Mouse (Mus musculus) liver, embryonic 11.5 days (tissue): ENCODE measurements around the gene Hacl1. TPM values are rescaled to one million over a fixed set of nuclear protein-coding genes. Genes with fewer than 3 reads are reported as not detected.

ENCODE experiments used
- ATAC-seq: fragments of 200-750 bp; cut with Nextera tagmentation; replicated peaks from 2 replicates; pipeline ENCODE4 v1.8.0; 2017; ENCODE audit warnings: moderate number of reproducible peaks, mild to moderate bottlenecking, moderate TSS enrichment, moderate library complexity; ENCODE audit not compliant: low FRiP score
- DNase-seq: peaks from one replicate; pipeline ENCODE4 v3.0.0-alpha.2; 2017; ENCODE audit warnings: low spot score
- H3K27ac ChIP-seq: fragments of 300-500 bp; sonication (generic); 2 replicates; pipeline ENCODE4 v1.5.1; 2014; ENCODE audit warnings: mild to moderate bottlenecking, low read depth, low read length, control low read depth
- H3K27me3 ChIP-seq: fragments of 300-500 bp; sonication (generic); replicated peaks from 2 replicates; pipeline ENCODE4 v1.6.1; 2014; ENCODE audit warnings: low read length, mixed read lengths; ENCODE audit not compliant: control insufficient read depth, insufficient read depth
- H3K36me3 ChIP-seq: fragments of 300-500 bp; sonication (generic); 2 replicates; pipeline ENCODE4 v1.6.1; 2014; ENCODE audit warnings: mild to moderate bottlenecking, low read length, moderate library complexity, mixed read lengths; ENCODE audit not compliant: control insufficient read depth, insufficient read depth
- H3K4me1 ChIP-seq: fragments of 300-500 bp; sonication (generic); replicated peaks from 2 replicates; pipeline ENCODE4 v1.6.1; 2014; ENCODE audit warnings: low read length, mixed read lengths; ENCODE audit not compliant: control insufficient read depth, insufficient read depth
- H3K4me2 ChIP-seq: fragments of 300-500 bp; sonication (generic); 2 replicates; pipeline ENCODE4 v1.6.1; 2014; ENCODE audit warnings: mild to moderate bottlenecking, control low read depth, moderate library complexity
- H3K4me3 ChIP-seq: fragments of 300-500 bp; sonication (generic); 2 replicates; pipeline ENCODE4 v1.5.1; 2014; ENCODE audit warnings: low read depth, low read length, control low read depth
- H3K9ac ChIP-seq: fragments of 300-500 bp; sonication (generic); 2 replicates; pipeline ENCODE4 v1.6.1; 2014; ENCODE audit warnings: low read depth, low read length, control low read depth
- H3K9me3 ChIP-seq: fragments of 300-500 bp; sonication (generic); 2 replicates; pipeline ENCODE4 v1.6.1; 2016; ENCODE audit warnings: low read length, inconsistent platforms, mixed read lengths; ENCODE audit not compliant: control insufficient read depth
- WGBS: fragments of 180-500 bp; shearing (Covaris S2); extraction: QIAGEN DNeasy Blood & Tissue Kit; methylation state at CpG from one replicate; pipeline ENCODE4 v1.1.7; 2014; 5-methylcytosine and 5-hydroxymethylcytosine counted together
- polyA plus RNA-seq: library from polyadenylated mRNA; unstranded; fragments of >200 nt; fragmentation: Nextera tagmentation; extraction: Ambion mirVana; gene quantifications from 2 replicates; pipeline ENCODE4 v1.2.1, GENCODE M21; 2014

The Hacl1 gene
- polyA plus RNA-seq, 1 experiment from 2014 or later, result 10.5 TPM

- DNase-seq, result no peak
- WGBS, result 89% methylated on average over 14 of the region's 14 CpGs
Measured at GRCm38 (mm10) chr14:31601908-31602615, 39.0 kb downstream of the Hacl1 start.

GRCm38 (mm10) chr14:31597446-31597845 lies 43.6 kb downstream of the Hacl1 start:
- H3K27me3 ChIP-seq, result no peaks in the 10 kb centered on the region
- H3K36me3 ChIP-seq, result no peaks in the 10 kb centered on the region
- H3K9ac ChIP-seq, result no peak overlapping the region
- no peak overlapping the region for H3K4me2 ChIP-seq
- no peak overlapping the region for H3K4me3 ChIP-seq
- H3K9me3 ChIP-seq, result no peaks in the 10 kb centered on the region
- ATAC-seq, result no peak
- 90% methylated on average over 4 of the region's 4 CpGs for WGBS
- no peak overlapping the region for H3K27ac ChIP-seq
- H3K4me1 ChIP-seq, result peaks cover 5% of the 10 kb centered on the region
- DNase-seq, result no peak

More at GRCm38 (mm10) chr14:31601908-31602615, 39.0 kb downstream of the Hacl1 start:
- Histone ChIP-seq H3K4me3 (no peak overlapping the region), H3K9ac (no peak overlapping the region), H3K27ac (no peak overlapping the region; the same call in 1 of the 2 replicates), H3K36me3 (no peaks in the 10 kb centered on the region), H3K4me1 (peaks cover 5% of the 10 kb centered on the region), H3K9me3 (no peaks in the 10 kb centered on the region), H3K27me3 (no peaks in the 10 kb centered on the region), H3K4me2 (no peak overlapping the region)
- ATAC-seq, result peak; percentile 55; the same call in 1 of the 2 replicates

DNA sequence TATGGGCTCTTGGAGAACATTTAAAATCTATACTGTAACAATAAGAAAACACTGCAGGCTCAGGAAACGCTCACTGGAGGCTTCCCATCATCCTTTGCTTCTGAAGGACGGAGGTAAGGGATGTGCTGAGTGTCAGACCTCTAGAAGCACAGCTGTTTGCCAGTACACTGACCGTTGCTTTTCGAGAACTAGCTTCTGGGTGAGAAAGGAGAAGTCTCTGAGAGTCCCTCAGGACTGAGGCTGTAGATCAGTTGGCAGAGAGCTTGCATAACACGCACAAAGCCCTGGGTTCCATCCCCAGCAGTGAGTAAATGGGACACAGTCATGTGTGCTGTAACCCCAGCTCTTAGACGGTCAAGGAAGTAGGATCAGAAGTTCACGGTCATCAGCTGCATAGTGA lies 44.7 kb downstream of the Hacl1 start:
- Histone ChIP-seq H3K4me3 (no peak overlapping the region), H3K36me3 (no peaks in the 10 kb centered on the region), H3K4me2 (no peak overlapping the region), H3K9ac (no peak overlapping the region), H3K27me3 (no peaks in the 10 kb centered on the region), H3K4me1 (no peaks in the 10 kb centered on the region), H3K9me3 (no peaks in the 10 kb centered on the region), H3K27ac (no peak overlapping the region)
- 58% methylated on average over 7 of the region's 7 CpGs for WGBS
- ATAC-seq (no peak), DNase-seq (no peak)

- Histone ChIP-seq H3K4me3 (no peak overlapping the region), H3K4me2 (no peak overlapping the region), H3K36me3 (no peaks in the 10 kb centered on the region), H3K9ac (no peak overlapping the region), H3K27me3 (no peaks in the 10 kb centered on the region), H3K4me1 (no peaks in the 10 kb centered on the region), H3K9me3 (no peaks in the 10 kb centered on the region), H3K27ac (no peak overlapping the region)
- ATAC-seq (no peak), DNase-seq (no peak)
- WGBS, result 80% methylated on average over 3 of the region's 3 CpGs
Measured at GRCm38 (mm10) chr14:31594693-31595092, 46.4 kb downstream of the Hacl1 start.

DNA sequence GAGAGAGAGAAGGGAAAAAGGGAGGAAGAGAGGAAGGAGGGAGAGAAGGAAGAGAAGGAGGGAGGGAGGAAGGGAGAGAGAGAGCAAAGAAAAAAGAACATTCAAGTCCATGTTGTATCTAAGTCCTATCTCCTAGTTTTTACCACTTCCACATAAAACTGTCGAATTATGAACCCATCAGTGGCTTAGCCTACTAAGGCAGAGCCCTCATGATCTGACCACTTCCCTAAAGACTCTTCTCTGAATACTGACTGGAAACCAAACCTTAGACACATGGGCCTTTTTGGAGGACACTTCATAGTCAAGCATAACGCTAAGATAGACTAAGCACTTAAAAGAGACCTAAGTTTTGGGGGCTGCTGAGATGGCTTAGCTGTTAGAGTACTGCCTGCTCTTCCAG lies 48.0 kb downstream of the Hacl1 start:
- Histone ChIP-seq H3K36me3 (no peaks in the 10 kb centered on the region), H3K9me3 (no peaks in the 10 kb centered on the region), H3K27me3 (no peaks in the 10 kb centered on the region), H3K9ac (no peak overlapping the region), H3K4me2 (no peak overlapping the region), H3K4me1 (no peaks in the 10 kb centered on the region), H3K4me3 (no peak overlapping the region), H3K27ac (no peak overlapping the region)
- DNase-seq (no peak), ATAC-seq (no peak)
- 44% methylated on average over 2 of the region's 2 CpGs for WGBS

GRCm38 (mm10) chr14:31591243-31591642 lies 49.8 kb downstream of the Hacl1 start, which contains the start of gene Colq:
Gene Colq (minus strand): TSS chr14:31591343.
- Histone ChIP-seq H3K27ac (no peak within 1 kb of the TSS), H3K9ac (no peak within 1 kb of the TSS), H3K36me3 (no peaks in the 10 kb centered on the region), H3K27me3 (no peaks in the 10 kb centered on the region), H3K9me3 (no peaks in the 10 kb centered on the region), H3K4me1 (no peaks in the 10 kb centered on the region), H3K4me2 (no peak within 1 kb of the TSS), H3K4me3 (no peak within 1 kb of the TSS)
- ATAC-seq (no peak), DNase-seq (no peak)
- 77% methylated on average over 3 of the region's 3 CpGs for WGBS

DNA sequence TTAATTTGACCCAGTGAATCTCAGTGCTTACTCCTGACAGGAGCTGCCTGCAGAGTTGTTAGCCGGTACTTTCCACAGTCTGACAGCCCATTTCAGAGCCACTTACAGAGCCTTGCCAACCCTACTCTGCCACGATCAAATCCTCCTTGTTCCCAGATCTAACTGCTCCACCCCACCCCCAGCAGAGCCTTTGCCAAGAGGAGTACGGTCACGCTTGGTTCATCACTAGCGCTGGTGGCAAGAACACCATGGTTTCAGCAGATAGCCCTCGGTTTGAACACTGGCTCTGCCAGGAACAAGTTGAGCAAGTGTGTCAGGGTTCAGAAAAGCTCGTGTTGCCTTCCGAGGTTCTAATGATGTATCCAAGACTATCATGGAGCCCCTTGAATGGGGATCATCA lies 54.6 kb downstream of the Hacl1 start:
- Histone ChIP-seq H3K9ac (no peak overlapping the region), H3K36me3 (no peaks in the 10 kb centered on the region), H3K4me2 (no peak overlapping the region), H3K4me1 (no peaks in the 10 kb centered on the region), H3K9me3 (no peaks in the 10 kb centered on the region), H3K27me3 (no peaks in the 10 kb centered on the region), H3K4me3 (no peak overlapping the region), H3K27ac (no peak overlapping the region)
- ATAC-seq, result no peak
- 82% methylated on average over 8 of the region's 8 CpGs for WGBS
- DNase-seq, result no peak

- H3K9ac ChIP-seq, result no peak overlapping the region
- 74% methylated on average over 8 of the region's 9 CpGs for WGBS
- no peaks in the 10 kb centered on the region for H3K36me3 ChIP-seq
- DNase-seq (no peak), ATAC-seq (no peak)
- no peak overlapping the region for H3K4me2 ChIP-seq
- H3K4me3 ChIP-seq, result no peak overlapping the region
- H3K9me3 ChIP-seq, result no peaks in the 10 kb centered on the region
- no peaks in the 10 kb centered on the region for H3K27me3 ChIP-seq
- no peak overlapping the region for H3K27ac ChIP-seq
- H3K4me1 ChIP-seq, result no peaks in the 10 kb centered on the region; the same call in 1 of the 2 replicates
Measured at GRCm38 (mm10) chr14:31583082-31583481, 58.0 kb downstream of the Hacl1 start.
